Mouse (Mus musculus): Measurements from ENCODE around the gene Vmn1r237.

The Vmn1r237 gene

DNA sequence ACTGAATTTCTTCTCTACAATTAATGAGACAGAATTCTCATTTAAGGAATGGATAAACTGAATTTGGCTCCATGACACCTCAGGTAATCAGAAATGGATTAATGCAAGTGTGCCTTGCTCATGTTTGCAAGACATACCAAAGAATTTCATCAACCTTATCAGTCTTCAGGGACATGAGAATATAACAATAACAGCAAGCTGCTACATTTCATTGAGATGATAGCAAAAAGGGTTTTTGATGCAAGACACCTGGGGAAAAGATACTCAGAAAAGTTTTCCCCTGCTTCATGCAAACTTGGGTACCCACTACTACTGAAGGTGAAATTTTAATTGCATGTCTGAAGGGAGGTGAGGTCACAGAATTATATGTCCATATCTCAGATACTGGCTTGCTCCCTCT lies at the start of gene Vmn1r237:
TSS of gene Vmn1r237 (plus strand) at position 301 of the 400 bp plus-strand sequence.
- DNase-seq (ENCODE audit: low spot score in 2 of 2): no peak

DNA sequence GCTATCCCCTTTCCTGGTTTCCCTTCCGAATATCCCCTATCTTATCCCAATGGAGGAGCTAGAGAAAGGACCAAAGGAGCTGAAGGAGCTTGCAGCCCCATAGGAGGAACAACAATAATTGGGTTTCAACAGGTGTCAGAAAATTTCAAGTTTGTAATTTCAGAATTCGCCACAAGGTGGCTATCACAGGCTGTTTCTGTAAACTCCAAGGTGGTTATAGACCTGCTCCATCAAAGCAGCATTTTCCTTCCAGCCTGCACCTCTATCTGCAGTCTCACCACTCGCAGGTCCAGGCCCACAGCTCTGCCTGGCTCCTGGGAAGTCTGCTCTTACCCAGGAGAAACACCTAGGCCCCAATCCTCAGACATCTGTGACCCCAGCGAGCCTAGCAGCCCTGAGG lies 39.6 kb upstream of the Vmn1r237 start:
- peak; percentile 2 to 39 for DNase-seq (ENCODE audit: low spot score in 2 of 2)

DNA sequence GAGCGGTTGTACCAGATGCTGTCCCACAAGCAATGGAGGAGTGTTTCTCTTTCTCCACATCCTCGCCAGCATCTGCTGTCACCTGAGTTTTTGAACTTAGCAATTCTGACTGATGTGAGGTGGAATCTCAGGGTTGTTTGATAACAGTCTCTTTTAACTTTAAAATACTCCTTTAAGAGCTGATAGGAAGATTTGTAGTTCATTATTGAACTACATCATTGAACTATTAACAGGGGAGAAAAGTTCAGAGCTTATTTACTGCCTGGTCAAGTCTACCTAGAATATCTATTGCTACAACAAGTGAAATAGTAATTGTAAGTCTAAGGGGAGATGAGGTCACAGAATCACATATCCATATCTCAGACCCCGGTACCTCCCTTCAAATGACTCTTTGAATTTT lies 29.0 kb upstream of the Vmn1r237 start, which contains the start of gene Vmn1r236:
TSS of gene Vmn1r236 (plus strand) at position 301 of the 400 bp plus-strand sequence.
- DNase-seq (ENCODE audit: low spot score in 2 of 2): no peak

DNA sequence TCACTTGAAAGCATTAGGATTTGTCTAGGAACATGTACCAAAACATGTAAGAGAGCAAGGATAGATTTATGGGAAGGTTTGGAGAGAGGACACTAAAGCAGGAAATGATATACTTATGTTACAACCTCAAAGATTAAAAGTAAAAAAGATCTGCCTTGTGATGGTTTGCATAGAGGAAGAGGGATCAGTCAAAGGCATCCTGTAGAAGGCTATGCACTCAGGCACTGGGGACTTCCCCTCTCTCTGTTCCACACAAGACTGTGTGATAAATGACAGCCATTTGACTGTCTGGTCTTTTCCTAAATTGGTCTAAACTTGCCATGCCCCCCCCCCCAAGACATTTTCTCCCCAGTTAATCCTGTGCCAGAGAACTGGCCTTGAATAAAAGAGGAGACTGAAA lies 27.3 kb upstream of the Vmn1r237 start:
- no peak for DNase-seq (ENCODE audit: low spot score in 2 of 2)

DNA sequence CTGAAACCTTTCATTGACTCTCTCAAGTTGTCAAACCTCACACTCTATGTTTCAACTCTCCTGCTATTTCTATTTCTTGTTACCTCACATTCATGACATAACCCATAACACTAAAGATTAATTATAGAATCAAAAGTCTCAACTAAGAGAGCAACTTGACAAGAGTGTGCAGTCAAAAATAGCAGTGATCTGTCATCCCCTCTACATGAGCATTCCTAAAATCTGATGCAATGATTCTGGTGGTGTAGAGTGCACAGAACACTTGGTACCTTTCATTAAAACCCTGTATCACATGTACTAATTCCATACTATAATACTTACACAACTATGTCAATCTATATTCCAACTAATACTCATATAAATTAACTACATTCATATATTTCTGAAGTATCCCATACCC lies 22.0 kb upstream of the Vmn1r237 start:
- DNase-seq (ENCODE audit: low spot score in 2 of 2): no peak

All from frontal cortex, postnatal 25 days (tissue).